Mouse (Mus musculus) T-helper 17 cell (primary cell): ENCODE results near the gene Gale.

Source experiments
- in situ Hi-C, 2 experiments: fragments of 300-600 bp; cut with MboI, MseI; formaldehyde crosslinking; loops; 1 replicate in 1 of 2; 2 replicates in 1 of 2; pipeline ENCODE4 v1.15.1; 2025; ENCODE audit warnings: high pct_unique_total_duplicates in 2 of 2

Gale gene

GRCm38 (mm10) chr4:136004107-136004675 lies 40.7 kb downstream of the Gale start:
- in situ Hi-C loops: loop anchor here in 1 of 2 experiments (25.0 kb wide), 1 partner anchor 1467 kb away; the partner anchor contains the start of gene Mtfr1l

- in situ Hi-C loops: loop anchor here in 1 of 2 experiments (5.0 to 25.0 kb wide), 2 partner anchors 37 to 1468 kb away; partner anchors contain the start of gene Mtfr1l
These were observed 41.4 kb downstream of the Gale start for GRCm38 (mm10) chr4:136004921-136005320.

GRCm38 (mm10) chr4:136006821-136007220 lies 43.3 kb downstream of the Gale start:
- in situ Hi-C loops: loop anchor here in 1 of 2 experiments (5.0 to 25.0 kb wide), 2 partner anchors 35 to 1470 kb away; partner anchors contain the start of gene Mtfr1l

GRCm38 (mm10) chr4:136008782-136009447 lies 45.4 kb downstream of the Gale start:
- in situ Hi-C loops: loop anchor here in 1 of 2 experiments (5.0 to 25.0 kb wide), 2 partner anchors 33 to 1472 kb away; partner anchors contain the start of gene Mtfr1l

- in situ Hi-C loops: loop anchor here (5.0 to 25.0 kb wide), 2 partner anchors 42 to 1473 kb away; partner anchors contain the start of genes Mtfr1l (in 1 of the 2) and Rpl11 (in 1 of the 2)
These were observed 47.1 kb downstream of the Gale start for GRCm38 (mm10) chr4:136010586-136010985.

- in situ Hi-C loops: loop anchor here in 1 of 2 experiments (25.0 kb wide), 1 partner anchor 1479 kb away; the partner anchor contains the start of gene Mtfr1l
These were observed 52.6 kb downstream of the Gale start for GRCm38 (mm10) chr4:136016059-136016602.
